Comparison of ENCODE assay signal across 11 mouse cellular contexts in genomic region chr5:148555156-148555555, GRCm38 (mm10). TPM values are rescaled to one million over a fixed set of nuclear protein-coding genes. Genes with fewer than 3 reads are reported as not detected.
DNase-seq lines count a peak whose midpoint lies in the region; ATAC-seq lines count a peak whose summit lies in the region.
"Had no signal": no experiment of that assay in that cellular context is flagged by ENCODE, and none has a peak within 500 bp of the region (broad histone marks: within the 10 kb centered on the region; RNA-seq: fewer than 3 reads in every experiment).

No protein-coding gene starts in this region.

- no peaks in the 10 kb centered on the region for H3K9me3 ChIP-seq in forebrain, embryonic 15.5 days
- H3K9me3 ChIP-seq in forebrain, embryonic 11.5 days (ENCODE audit: control insufficient read depth, low read length), result no peaks in the 10 kb centered on the region
- H3K9me3 ChIP-seq in lung, embryonic 16.5 days (ENCODE audit: control insufficient read depth, low read length), result no peaks in the 10 kb centered on the region
- H3K9me3 ChIP-seq in limb, embryonic 12.5 days, result no peaks in the 10 kb centered on the region

- H3K36me3 ChIP-seq in forebrain, embryonic 15.5 days, result no peaks in the 10 kb centered on the region
- H3K36me3 ChIP-seq in forebrain, embryonic 11.5 days (ENCODE audit: control insufficient read depth, insufficient read depth, low read length), result no peaks in the 10 kb centered on the region
- H3K36me3 ChIP-seq in lung, embryonic 16.5 days (ENCODE audit: control insufficient read depth, insufficient read depth, low read length), result no peaks in the 10 kb centered on the region
- H3K36me3 ChIP-seq in limb, embryonic 12.5 days, result no peaks in the 10 kb centered on the region

- no peak overlapping the region for H3K27ac ChIP-seq in forebrain, embryonic 15.5 days (replicated peaks)
- no peak overlapping the region for H3K27ac ChIP-seq in forebrain, embryonic 11.5 days (ENCODE audit: low read depth, low read length)
- H3K27ac ChIP-seq in lung, embryonic 16.5 days (ENCODE audit: low read length), result no peak overlapping the region
- no peak overlapping the region for H3K27ac ChIP-seq in limb, embryonic 12.5 days
- H3K27ac ChIP-seq: kidney, postnatal 0 days had no signal

- no peak overlapping the region for H3K4me3 ChIP-seq in forebrain, embryonic 15.5 days
- H3K4me3 ChIP-seq in forebrain, embryonic 11.5 days (ENCODE audit: low read depth, low read length), result no peak overlapping the region
- no peak overlapping the region for H3K4me3 ChIP-seq in lung, embryonic 16.5 days (ENCODE audit: low read length)
- H3K4me3 ChIP-seq in limb, embryonic 12.5 days (replicated peaks), result no peak overlapping the region

- peak overlapping the region; percentile 21; the same call in 1 of the 2 replicates for H3K4me2 ChIP-seq in forebrain, embryonic 15.5 days (replicated peaks)
- no peak overlapping the region; the same call in 1 of the 2 replicates for H3K4me2 ChIP-seq in forebrain, embryonic 11.5 days (ENCODE audit: low read depth, low read length, severe bottlenecking)
- H3K4me2 ChIP-seq in lung, embryonic 16.5 days (ENCODE audit: low read depth, low read length), result peak overlapping the region; percentile 24; the same call in 1 of the 2 replicates
- H3K4me2 ChIP-seq in limb, embryonic 12.5 days, result peak overlapping the region; percentile 43

- peaks cover 22% of the 10 kb centered on the region for H3K4me1 ChIP-seq in forebrain, embryonic 15.5 days
- 0 out of 2 replicates have a peak, but pooled peaks cover 5% of the 10 kb centered on the region for H3K4me1 ChIP-seq in forebrain, embryonic 11.5 days (replicated peaks; ENCODE audit: control insufficient read depth, insufficient read depth, low read length)
- peaks cover 15% of the 10 kb centered on the region for H3K4me1 ChIP-seq in lung, embryonic 16.5 days (replicated peaks; ENCODE audit: control insufficient read depth, insufficient read depth, low read length)
- peaks cover 14% of the 10 kb centered on the region for H3K4me1 ChIP-seq in limb, embryonic 12.5 days (replicated peaks)

- 81% methylated on average over 10 of the region's 10 CpGs for WGBS in forebrain, embryonic 15.5 days
- 69% methylated on average over 10 of the region's 10 CpGs for WGBS in forebrain, embryonic 11.5 days
- 78% methylated on average over 10 of the region's 10 CpGs for WGBS in lung, embryonic 16.5 days
- 71% methylated on average over 10 of the region's 10 CpGs for WGBS in limb, embryonic 12.5 days

- DNase-seq in forebrain, embryonic 11.5 days (ENCODE audit: low spot score), result no peak
- DNase-seq in lung, postnatal 4 days, result no peak
- peak; percentile 2 for DNase-seq in testis, postnatal 14 days (ENCODE audit: low spot score)
- no peak for DNase-seq in thymus, postnatal 25 days
- DNase-seq: gastrocnemius, postnatal 14 days; lung, postnatal 10 days had no signal

- H3K27me3 ChIP-seq in forebrain, embryonic 15.5 days, result no peaks in the 10 kb centered on the region
- no peaks in the 10 kb centered on the region for H3K27me3 ChIP-seq in forebrain, embryonic 11.5 days (ENCODE audit: control insufficient read depth, insufficient read depth, low read length)
- no peaks in the 10 kb centered on the region for H3K27me3 ChIP-seq in lung, embryonic 16.5 days (ENCODE audit: control insufficient read depth, insufficient read depth, low read depth, low read length)
- peaks cover 20% of the 10 kb centered on the region for H3K27me3 ChIP-seq in limb, embryonic 12.5 days

- no peak overlapping the region for H3K9ac ChIP-seq in forebrain, embryonic 15.5 days (replicated peaks)
- H3K9ac ChIP-seq in forebrain, embryonic 11.5 days (ENCODE audit: low read length), result no peak overlapping the region
- no peak overlapping the region; the same call in 1 of the 2 replicates for H3K9ac ChIP-seq in lung, embryonic 16.5 days (ENCODE audit: low read length)
- no peak overlapping the region for H3K9ac ChIP-seq in limb, embryonic 12.5 days (replicated peaks)

- ATAC-seq in forebrain, embryonic 15.5 days (replicated peaks), result no peak
- no peak for ATAC-seq in forebrain, embryonic 11.5 days (replicated peaks; ENCODE audit: low FRiP score)
- ATAC-seq in lung, embryonic 16.5 days (ENCODE audit: low read depth), result no peak
- no peak for ATAC-seq in limb, embryonic 12.5 days (ENCODE audit: insufficient number of reproducible peaks, insufficient read depth, low FRiP score, low TSS enrichment, low read depth)
- no peak for ATAC-seq in inflammation-experienced regulatory T-cells, adult 6 months

RNA-seq across cellular contexts. Expression of gene Ubl3, which starts 2.6 kb away (rescaled TPM):
- polyA plus RNA-seq in forebrain, embryonic 15.5 days (2015; fragmentation: Nextera tagmentation; extraction: Ambion mirVana), result 87.8 and 91.1 TPM in 2 replicates
- polyA plus RNA-seq in forebrain, embryonic 11.5 days (2014; fragmentation: Nextera tagmentation; extraction: Ambion mirVana), result 83.7 and 84.2 TPM in 2 replicates
- polyA plus RNA-seq in lung, embryonic 16.5 days (2015; fragmentation: Nextera tagmentation; extraction: Ambion mirVana), result 55.9 and 73.5 TPM in 2 replicates
- polyA plus RNA-seq in limb, embryonic 12.5 days (2016; fragmentation: Nextera tagmentation; extraction: Ambion mirVana), result 73.1 and 74.3 TPM in 2 replicates
- polyA plus RNA-seq in inflammation-experienced regulatory T-cells, adult 6 months (2017; shearing (Covaris generic)), result 10 to 100 TPM; 84.6 to 85.6 (median 85.1) TPM
